Mouse (Mus musculus) liver, adult 2 months (tissue): ENCODE data around the gene Polr2b. TPM values are rescaled to one million over a fixed set of nuclear protein-coding genes. Genes with fewer than 3 reads are reported as not detected.

Source experiments
- DNase-seq: peaks from one replicate; pipeline ENCODE4 v3.0.0-alpha.2; 2011; ENCODE audit warnings: low read depth, low spot score; ENCODE audit errors: extremely low read depth
- H3K27ac ChIP-seq: fragments of 200-500 bp; replicated peaks from 2 replicates; pipeline ENCODE4 v1.5.1; 2012; ENCODE audit warnings: low read depth, mild to moderate bottlenecking, control low read depth, inconsistent platforms, low read length; ENCODE audit not compliant: insufficient read depth
- H3K27me3 ChIP-seq: fragments of 200-500 bp; 2 replicates; pipeline ENCODE4 v1.6.1; 2012; ENCODE audit warnings: mild to moderate bottlenecking, moderate library complexity, low read length, inconsistent platforms; ENCODE audit not compliant: control insufficient read depth, insufficient read depth
- H3K36me3 ChIP-seq: fragments of 200-500 bp; 2 replicates; pipeline ENCODE4 v1.6.1; 2012; ENCODE audit warnings: low read length, inconsistent platforms; ENCODE audit not compliant: control insufficient read depth, insufficient read depth
- H3K4me1 ChIP-seq: fragments of 200-500 bp; 2 replicates; pipeline ENCODE4 v1.6.1; 2011; ENCODE audit warnings: low read length; ENCODE audit not compliant: control insufficient read depth, insufficient read depth
- H3K4me3 ChIP-seq: fragments of 200-500 bp; 2 replicates; pipeline ENCODE4 v1.5.1; 2011; ENCODE audit warnings: low read depth, mild to moderate bottlenecking, control low read depth, low read length, moderate library complexity; ENCODE audit not compliant: insufficient read depth
- H3K79me2 ChIP-seq: fragments of 200-500 bp; 2 replicates; pipeline ENCODE4 v1.6.1; 2012; ENCODE audit warnings: inconsistent platforms, mild to moderate bottlenecking, low read length, moderate library complexity; ENCODE audit not compliant: control insufficient read depth, insufficient read depth
- H3K9ac ChIP-seq: fragments of 200-500 bp; 2 replicates; pipeline ENCODE4 v1.6.1; 2012; ENCODE audit warnings: low read depth, mild to moderate bottlenecking, control low read depth, inconsistent platforms, low read length
- CTCF ChIP-seq: fragments of 200-500 bp; IDR thresholded peaks from 2 replicates; pipeline ENCODE4 v1.5.1; 2011; ENCODE audit warnings: low read depth, low read length, control low read depth
- POLR2A ChIP-seq: fragments of 200-500 bp; IDR thresholded peaks from 2 replicates; pipeline ENCODE4 v1.6.1; 2011; ENCODE audit warnings: low read length, control low read depth; ENCODE audit not compliant: insufficient read depth; ENCODE audit errors: extremely low read depth
- WGBS: fragments of 180-500 bp; shearing (Covaris S2); methylation state at CpG from one replicate; pipeline ENCODE4 v1.1.7; 2018; 5-methylcytosine and 5-hydroxymethylcytosine counted together
- polyA plus RNA-seq: library from polyadenylated mRNA; depleted of rRNA; stranded (reverse); fragments of >200 nt; gene quantifications from 2 replicates; pipeline ENCODE4 v1.2.3, GENCODE M21; 2012
- total RNA-seq: library from RNA; depleted of rRNA; stranded (reverse); fragments of >200 nt; gene quantifications from 2 replicates; pipeline ENCODE4 v1.2.3, GENCODE M21; 2014

The Polr2b gene
- total and polyA plus RNA-seq, 2 experiments: 31.0 to 43.3 TPM

GRCm38 (mm10) chr5:77374945-77375344 lies 65.0 kb downstream of the Polr2b start:
- H3K27me3 ChIP-seq: no peaks in the 10 kb centered on the region
- H3K36me3 ChIP-seq: no peaks in the 10 kb centered on the region
- no peak overlapping the region for H3K9ac ChIP-seq
- TF ChIP-seq POLR2A (no peak), CTCF (no peak)
- no peak overlapping the region for H3K4me3 ChIP-seq
- peaks cover 6% of the 10 kb centered on the region; the same call in 1 of the 2 replicates for H3K4me1 ChIP-seq
- no peak for DNase-seq
- H3K27ac ChIP-seq: no peak overlapping the region
- no peaks in the 10 kb centered on the region for H3K79me2 ChIP-seq
- 62% methylated on average over 3 of the region's 3 CpGs for WGBS

GRCm38 (mm10) chr5:77375546-77375945 lies 65.6 kb downstream of the Polr2b start:
- Histone ChIP-seq H3K4me1 (peaks cover 6% of the 10 kb centered on the region; the same call in 1 of the 2 replicates), H3K79me2 (no peaks in the 10 kb centered on the region), H3K27ac (no peak overlapping the region), H3K36me3 (no peaks in the 10 kb centered on the region), H3K4me3 (no peak overlapping the region), H3K9ac (no peak overlapping the region), H3K27me3 (no peaks in the 10 kb centered on the region)
- WGBS: 75% methylated on average over 4 of the region's 4 CpGs
- DNase-seq: no peak
- no peak for TF ChIP-seq POLR2A
- no peak for TF ChIP-seq CTCF

DNA sequence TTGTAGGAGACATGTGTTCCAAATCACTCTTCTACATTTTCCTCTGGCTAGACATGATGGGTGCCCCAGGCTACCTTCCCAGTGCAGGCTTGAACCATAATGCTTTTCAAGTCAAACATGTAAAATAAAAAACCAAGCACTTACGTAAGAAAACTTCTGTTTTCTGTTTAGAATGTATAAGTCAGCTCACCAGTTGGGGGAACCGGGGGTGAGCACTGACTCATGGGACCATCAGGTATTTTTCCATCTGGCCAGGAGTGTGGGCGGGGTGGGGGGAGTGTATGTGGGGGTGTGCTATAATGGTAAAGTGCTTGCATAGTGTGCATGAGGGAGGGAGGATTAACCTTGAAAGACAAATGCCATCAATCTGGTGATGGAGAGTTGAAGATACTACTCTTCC lies 68.1 kb downstream of the Polr2b start:
- no peak overlapping the region for H3K4me3 ChIP-seq
- H3K4me1 ChIP-seq: peaks cover 8% of the 10 kb centered on the region; the same call in 1 of the 2 replicates
- 95% methylated on average over 3 of the region's 3 CpGs for WGBS
- H3K27ac ChIP-seq: no peak overlapping the region
- TF ChIP-seq POLR2A: no peak
- H3K9ac ChIP-seq: no peak overlapping the region
- H3K79me2 ChIP-seq: no peaks in the 10 kb centered on the region
- DNase-seq: no peak
- no peaks in the 10 kb centered on the region for H3K36me3 ChIP-seq
- no peaks in the 10 kb centered on the region for H3K27me3 ChIP-seq

GRCm38 (mm10) chr5:77379434-77380135 lies 69.6 kb downstream of the Polr2b start:
- Histone ChIP-seq H3K36me3 (no peaks in the 10 kb centered on the region), H3K27ac (no peak overlapping the region), H3K27me3 (no peaks in the 10 kb centered on the region), H3K4me3 (no peak overlapping the region), H3K4me1 (peaks cover 9% of the 10 kb centered on the region; the same call in 1 of the 2 replicates), H3K9ac (no peak overlapping the region), H3K79me2 (no peaks in the 10 kb centered on the region)
- no peak for DNase-seq
- no peak for TF ChIP-seq CTCF
- no peak for TF ChIP-seq POLR2A
- 87% methylated on average over 14 of the region's 14 CpGs for WGBS

DNA sequence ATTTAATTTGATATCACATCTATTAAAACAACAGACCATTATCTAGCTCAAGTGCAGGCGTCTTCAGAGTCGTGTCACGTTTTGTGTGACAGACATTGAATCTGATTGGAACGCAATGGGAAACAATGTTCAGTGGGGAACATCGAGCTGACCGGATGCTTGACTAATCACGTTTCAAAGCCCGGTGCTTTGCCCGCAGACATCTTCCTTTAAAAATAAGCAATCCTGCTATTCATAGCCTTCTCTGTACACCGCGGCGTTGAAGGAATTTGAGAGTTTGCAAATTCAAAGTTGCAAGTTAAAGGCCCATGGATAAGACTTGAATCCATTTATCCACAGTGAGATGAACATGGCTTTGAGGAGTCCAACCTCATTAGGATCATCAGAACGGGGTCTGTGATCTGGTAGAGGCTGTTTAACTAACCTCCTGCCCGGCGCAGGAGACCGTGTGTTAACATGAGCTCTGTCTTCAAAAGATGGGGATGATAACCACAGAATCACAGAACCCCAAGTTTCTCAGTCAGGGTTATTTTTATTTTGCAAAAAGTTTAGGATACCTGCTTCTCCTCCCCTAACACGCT lies 70.5 kb downstream of the Polr2b start:
- no peak overlapping the region for H3K27ac ChIP-seq

GRCm38 (mm10) chr5:77381283-77381682 lies 71.3 kb downstream of the Polr2b start:
- H3K27me3 ChIP-seq: no peaks in the 10 kb centered on the region
- H3K4me3 ChIP-seq: no peak overlapping the region
- WGBS: 85% methylated on average over 7 of the region's 7 CpGs
- H3K4me1 ChIP-seq: peaks cover 7% of the 10 kb centered on the region
- H3K79me2 ChIP-seq: no peaks in the 10 kb centered on the region
- H3K9ac ChIP-seq: no peak overlapping the region
- no peak overlapping the region for H3K27ac ChIP-seq
- no peak for DNase-seq
- TF ChIP-seq POLR2A: no peak
- TF ChIP-seq CTCF: no peak
- H3K36me3 ChIP-seq: no peaks in the 10 kb centered on the region

More for the DNA sequence above, 70.5 kb downstream of the Polr2b start:
- no peak for DNase-seq
- 81% methylated on average over 17 of the region's 17 CpGs for WGBS
- Histone ChIP-seq H3K27me3 (no peaks in the 10 kb centered on the region), H3K9ac (no peak overlapping the region), H3K79me2 (no peaks in the 10 kb centered on the region), H3K4me1 (peaks cover 7% of the 10 kb centered on the region), H3K4me3 (no peak overlapping the region), H3K36me3 (no peaks in the 10 kb centered on the region)
- TF ChIP-seq CTCF: no peak
- no peak for TF ChIP-seq POLR2A
